Mouse (Mus musculus) liver, embryonic 14.5 days (tissue): ENCODE data around the gene Gzme. TPM values are rescaled to one million over a fixed set of nuclear protein-coding genes. Genes with fewer than 3 reads are reported as not detected.
"Not testable (repeated sequence)": the region's sequence is repeated elsewhere in the genome, so short reads cannot be mapped to it uniquely, and the experiment has no call there.

Source experiments
- ATAC-seq: fragments of 200-750 bp; cut with Nextera tagmentation; 2 replicates; pipeline ENCODE4 v1.8.0; 2017; ENCODE audit warnings: moderate number of reproducible peaks, mild to moderate bottlenecking, moderate library complexity; ENCODE audit not compliant: insufficient read depth
- DNase-seq, 3 experiments: peaks; one replicate each; pipeline ENCODE4 v3.0.0-alpha.2; 2012 to 2013; ENCODE audit warnings: low read depth in 3 of 3, low spot score in 3 of 3
- H3K27ac ChIP-seq: fragments of 300-500 bp; sonication (generic); 2 replicates; pipeline ENCODE4 v1.5.1; 2014; ENCODE audit warnings: moderate library complexity, mild to moderate bottlenecking, control low read depth, inconsistent platforms
- H3K27me3 ChIP-seq: fragments of 300-500 bp; sonication (generic); 2 replicates; pipeline ENCODE4 v1.6.1; 2014; ENCODE audit warnings: mild to moderate bottlenecking, low read length, moderate library complexity; ENCODE audit not compliant: control insufficient read depth, insufficient read depth
- H3K36me3 ChIP-seq: fragments of 300-500 bp; sonication (generic); replicated peaks from 2 replicates; pipeline ENCODE4 v1.6.1; 2014; ENCODE audit warnings: low read depth; ENCODE audit not compliant: control insufficient read depth, insufficient read depth
- H3K4me1 ChIP-seq, 2 experiments: fragments of 200-500 bp in 1 of 2; fragments of 300-500 bp in 1 of 2; sonication (generic) in 1 of 2; replicated peaks; 2 replicates each; pipeline ENCODE4 v1.6.1; 2012 to 2014; ENCODE audit warnings: antibody characterized with exemption in 1 of 2, inconsistent platforms in 1 of 2, low read length in 1 of 2; ENCODE audit not compliant: control insufficient read depth in 2 of 2, insufficient read depth in 2 of 2
- H3K4me2 ChIP-seq: fragments of 300-500 bp; sonication (generic); 2 replicates; pipeline ENCODE4 v1.6.1; 2014; ENCODE audit warnings: low read depth, mild to moderate bottlenecking, control low read depth, moderate library complexity
- H3K4me3 ChIP-seq, 2 experiments: fragments of 200-500 bp in 1 of 2; fragments of 300-500 bp in 1 of 2; sonication (generic) in 1 of 2; 2 replicates each; pipeline ENCODE4 v1.5.1; 2012 to 2014; ENCODE audit warnings: low read depth in 2 of 2, low read length in 2 of 2, mild to moderate bottlenecking in 2 of 2, control low read depth in 1 of 2, inconsistent platforms in 1 of 2, moderate library complexity in 1 of 2; ENCODE audit not compliant: insufficient read depth in 1 of 2
- H3K9ac ChIP-seq: fragments of 300-500 bp; sonication (generic); replicated peaks from 2 replicates; pipeline ENCODE4 v1.6.1; 2014; ENCODE audit warnings: mild to moderate bottlenecking, control low read depth, moderate library complexity
- H3K9me3 ChIP-seq: fragments of 300-500 bp; sonication (generic); 2 replicates; pipeline ENCODE4 v1.6.1; 2016; ENCODE audit warnings: low read length, mixed read lengths; ENCODE audit not compliant: control insufficient read depth
- CTCF ChIP-seq: IDR thresholded peaks from 2 replicates; pipeline ENCODE4 v1.5.1; 2016; ENCODE audit warnings: antibody characterized with exemption, low read depth, control low read depth
- EP300 ChIP-seq: IDR thresholded peaks from 2 replicates; pipeline ENCODE4 v1.6.1; 2016; ENCODE audit warnings: antibody characterized with exemption, low read depth
- WGBS: fragments of 180-500 bp; shearing (Covaris S2); extraction: QIAGEN DNeasy Blood & Tissue Kit; methylation state at CpG from one replicate; pipeline ENCODE4 v1.1.7; 2014; ENCODE audit not compliant: insufficient replicate concordance; 5-methylcytosine and 5-hydroxymethylcytosine counted together
- polyA plus RNA-seq, 2 experiments: library from polyadenylated mRNA; depleted of rRNA in 1 of 2; stranded (reverse) in 1 of 2; unstranded in 1 of 2; fragments of >200 nt; fragmentation: Nextera tagmentation in 1 of 2; extraction: Ambion mirVana in 1 of 2; gene quantifications; 2 replicates each; pipeline versions ENCODE4 v1.2.1 to v1.2.3; 2012 to 2014

Gene Gzme
- polyA plus RNA-seq (2012; rRNA removed) (0.10 TPM in 1 of 2 replicates, not detected in the other), polyA plus RNA-seq (2014; fragmentation: Nextera tagmentation; extraction: Ambion mirVana) (not detected in 2 replicates)

DNA sequence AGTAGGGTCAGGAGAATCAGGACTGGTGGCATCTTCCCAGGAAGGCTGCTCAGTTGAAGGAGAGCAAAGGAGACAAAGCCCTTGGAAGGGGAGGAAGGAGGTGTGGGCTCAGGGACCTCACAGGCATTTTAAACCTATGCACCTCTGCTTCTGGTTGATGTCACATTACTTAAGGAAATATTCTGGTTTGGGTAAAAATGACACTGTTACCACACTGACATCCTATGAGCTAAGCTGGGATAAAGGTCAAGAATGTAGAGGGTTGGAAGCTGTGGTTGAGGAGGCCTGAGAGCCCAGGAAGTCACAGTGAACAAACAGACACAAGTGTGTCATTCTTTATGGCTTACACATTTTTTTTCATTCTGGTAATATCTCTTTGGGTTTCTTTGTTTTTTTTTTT is at the start of gene Gzme:
Gene Gzme, minus strand, starts transcription at position 101 of the 400 bp plus-strand sequence.
- Histone ChIP-seq H3K27ac (no peak within 1 kb of the TSS), H3K36me3 (no peaks in the 10 kb centered on the region), H3K4me1 (no peaks in the 10 kb centered on the region), H3K9ac (no peak within 1 kb of the TSS), H3K4me3 (no peak within 1 kb of the TSS), H3K9me3 (no peaks in the 10 kb centered on the region), H3K4me2 (no peak within 1 kb of the TSS), H3K27me3 (no peaks in the 10 kb centered on the region)
- ATAC-seq (no peak), DNase-seq (no peak)
- no peak for TF ChIP-seq CTCF
- TF ChIP-seq EP300 = no peak

GRCm38 (mm10) chr14:56168009-56168408 is 47.6 kb upstream of the Gzme start:
- Histone ChIP-seq H3K4me3 (no peak overlapping the region), H3K27ac (no peak overlapping the region), H3K4me1 (no peaks in the 10 kb centered on the region), H3K27me3 (no peaks in the 10 kb centered on the region), H3K9ac (no peak overlapping the region), H3K9me3 (no peaks in the 10 kb centered on the region), H3K36me3 (no peaks in the 10 kb centered on the region), H3K4me2 (no peak overlapping the region)
- WGBS = 44% methylated on average over 6 of the region's 6 CpGs
- ATAC-seq = no peak
- no peak for DNase-seq
- no peak for TF ChIP-seq CTCF
- no peak for TF ChIP-seq EP300

GRCm38 (mm10) chr14:56162109-56162508 is 41.7 kb upstream of the Gzme start:
- no peaks in the 10 kb centered on the region for H3K27me3 ChIP-seq
- WGBS = 64% methylated on average over 2 of the region's 2 CpGs
- DNase-seq (no peak), ATAC-seq (no peak)
- no peak for TF ChIP-seq CTCF
- no peak overlapping the region for H3K27ac ChIP-seq
- no peak overlapping the region for H3K4me3 ChIP-seq
- H3K4me2 ChIP-seq = no peak overlapping the region
- no peaks in the 10 kb centered on the region for H3K9me3 ChIP-seq
- H3K36me3 ChIP-seq = no peaks in the 10 kb centered on the region
- H3K9ac ChIP-seq = no peak overlapping the region
- H3K4me1 ChIP-seq = no peaks in the 10 kb centered on the region

DNA sequence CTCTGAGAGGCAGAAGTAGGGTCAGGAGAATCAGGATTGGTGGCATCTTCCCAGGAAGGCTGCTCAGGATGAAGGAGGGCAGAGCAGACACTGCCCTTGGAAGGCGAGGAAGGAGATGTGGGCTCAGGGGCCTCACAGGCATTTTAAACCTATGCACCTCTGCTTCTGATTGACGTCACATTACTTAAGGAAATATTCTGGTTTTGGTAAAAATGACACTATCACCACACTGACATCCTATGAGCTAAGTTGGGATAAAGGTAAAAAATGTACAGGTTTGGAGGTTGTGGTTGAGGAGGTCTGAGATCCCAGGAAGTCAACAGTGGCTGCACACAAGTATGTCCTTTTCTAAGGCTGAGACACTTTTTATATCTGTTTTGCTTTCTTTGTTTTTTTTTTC is 39.1 kb upstream of the Gzme start, which contains the start of gene Gzmg:
Gene Gzmg, minus strand, starts transcription at position 101 of the 400 bp plus-strand sequence.
- not testable (repeated sequence) for DNase-seq, ATAC-seq, H3K27me3 ChIP-seq, H3K4me2 ChIP-seq, H3K4me3 ChIP-seq, H3K36me3 ChIP-seq, H3K27ac ChIP-seq, H3K9ac ChIP-seq, H3K4me1 ChIP-seq, H3K9me3 ChIP-seq
- 59% methylated on average over 2 of the region's 2 CpGs for WGBS

DNA sequence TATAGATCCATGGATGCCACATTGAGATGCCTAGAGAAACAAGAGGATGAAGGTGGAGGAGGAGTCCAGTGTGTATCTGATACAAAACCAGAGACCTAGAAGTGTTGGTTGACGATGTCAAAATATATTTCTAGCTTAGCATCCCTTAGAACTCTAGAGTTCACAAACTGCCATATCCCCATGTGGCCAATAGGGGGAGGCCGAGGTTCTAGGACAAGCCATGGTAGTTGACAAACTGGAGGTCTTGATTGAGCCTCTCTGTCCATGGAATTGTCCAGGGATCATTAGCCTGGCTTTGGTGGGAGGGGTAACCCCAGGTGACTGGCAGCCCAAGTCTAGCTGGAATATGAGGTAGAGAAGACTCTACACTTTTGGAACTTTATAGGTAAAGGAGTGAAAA is 34.9 kb upstream of the Gzme start:
- H3K9ac ChIP-seq = no peak overlapping the region
- no peak for TF ChIP-seq EP300
- TF ChIP-seq CTCF = peak; percentile 55
- 35% methylated on average over 2 of the region's 2 CpGs for WGBS
- H3K4me1 ChIP-seq = no peaks in the 10 kb centered on the region
- no peak overlapping the region for H3K4me2 ChIP-seq
- ATAC-seq (no peak), DNase-seq (no peak)
- H3K9me3 ChIP-seq = no peaks in the 10 kb centered on the region
- no peaks in the 10 kb centered on the region for H3K36me3 ChIP-seq
- H3K27ac ChIP-seq = no peak overlapping the region
- no peaks in the 10 kb centered on the region for H3K27me3 ChIP-seq
- H3K4me3 ChIP-seq = no peak overlapping the region

GRCm38 (mm10) chr14:56133675-56134074 is 13.2 kb upstream of the Gzme start:
- H3K4me1 ChIP-seq, H3K9me3 ChIP-seq, H3K9ac ChIP-seq, H3K4me3 ChIP-seq, H3K4me2 ChIP-seq, ATAC-seq, DNase-seq, H3K27me3 ChIP-seq, H3K36me3 ChIP-seq, H3K27ac ChIP-seq: not testable (repeated sequence)
- 43% methylated on average over 1 of the region's 1 CpGs for whole genome bisulfite sequencing

DNA sequence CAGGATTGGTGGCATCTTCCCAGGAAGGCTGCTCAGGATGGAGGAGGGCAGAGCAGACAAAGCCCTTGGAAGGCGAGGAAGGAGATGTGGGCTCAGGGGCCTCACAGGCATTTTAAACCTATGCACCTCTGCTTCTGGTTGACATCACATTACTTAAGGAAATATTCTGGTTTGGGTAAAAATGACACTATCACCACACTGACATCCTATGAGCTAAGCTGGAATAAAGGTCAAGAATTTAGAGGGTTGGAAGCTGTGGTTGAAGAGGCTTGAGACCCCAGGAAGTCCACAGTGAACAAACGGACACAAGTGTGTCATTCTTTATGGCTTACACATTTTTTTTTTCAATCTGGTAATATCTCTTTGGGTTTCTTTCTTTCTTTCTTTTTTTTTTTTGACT is 12.1 kb upstream of the Gzme start, which contains the start of gene Gzmd:
Gene Gzmd, minus strand, starts transcription at position 101 of the 400 bp plus-strand sequence.
- not testable (repeated sequence) for H3K4me2 ChIP-seq, H3K9ac ChIP-seq, H3K4me3 ChIP-seq, ATAC-seq, H3K36me3 ChIP-seq, DNase-seq, H3K9me3 ChIP-seq, H3K27me3 ChIP-seq, H3K27ac ChIP-seq, H3K4me1 ChIP-seq
- WGBS = 38% methylated on average over 2 of the region's 2 CpGs
